Mouse (Mus musculus) embryonic facial prominence, embryonic 11.5 days (tissue): ENCODE results near the gene Olfr668. TPM values are rescaled to one million over a fixed set of nuclear protein-coding genes. Genes with fewer than 3 reads are reported as not detected.

Experiments
- polyA plus RNA-seq: library from polyadenylated mRNA; unstranded; fragments of >200 nt; fragmentation: Nextera tagmentation; extraction: Ambion mirVana; gene quantifications from 2 replicates; pipeline ENCODE4 v1.2.1, GENCODE M21; 2014

Olfr668 gene
- polyA plus RNA-seq, 1 experiment from 2014 or later, result not detected

Other genes with a start within 250 kb of the Olfr668 start
- not detected in 2 replicates for gene Olfr661, start 241.6 kb downstream of the Olfr668 start, polyA plus RNA-seq
- gene Usp17le, start 150.6 kb downstream of the Olfr668 start, polyA plus RNA-seq, result not detected in 2 replicates
- gene Usp17lb, start 85.5 kb downstream of the Olfr668 start, polyA plus RNA-seq, result not detected in 2 replicates
- gene Usp17la, start 71.0 kb downstream of the Olfr668 start, polyA plus RNA-seq, result not detected in 2 replicates
- not detected in 2 replicates for gene Olfr665, start 50.0 kb downstream of the Olfr668 start, polyA plus RNA-seq
- gene Olfr666, start 32.1 kb downstream of the Olfr668 start, polyA plus RNA-seq, result not detected in 2 replicates
- gene Olfr667, start 6.6 kb downstream of the Olfr668 start, polyA plus RNA-seq, result not detected in 2 replicates
- not detected in 2 replicates for gene Olfr669, start 6.2 kb upstream of the Olfr668 start, polyA plus RNA-seq
- gene Olfr670, start 34.6 kb upstream of the Olfr668 start, polyA plus RNA-seq, result not detected in 2 replicates
- not detected in 2 replicates for gene Olfr671, start 51.1 kb upstream of the Olfr668 start, polyA plus RNA-seq
- gene Olfr672, start 74.0 kb upstream of the Olfr668 start, polyA plus RNA-seq, result not detected in 2 replicates
- gene Olfr675, start 100.4 kb upstream of the Olfr668 start, polyA plus RNA-seq, result not detected in 2 replicates
- not detected in 2 replicates for gene Olfr676, start 104.6 kb upstream of the Olfr668 start, polyA plus RNA-seq
- not detected in 2 replicates for gene Olfr677, start 123.3 kb upstream of the Olfr668 start, polyA plus RNA-seq
- gene Olfr678, start 136.4 kb upstream of the Olfr668 start, polyA plus RNA-seq, result not detected in 2 replicates
- not detected in 2 replicates for gene Olfr679, start 153.1 kb upstream of the Olfr668 start, polyA plus RNA-seq
- not detected in 2 replicates for gene Olfr680-ps1, start 164.8 kb upstream of the Olfr668 start, polyA plus RNA-seq
- gene Olfr681, start 188.8 kb upstream of the Olfr668 start, polyA plus RNA-seq, result not detected in 2 replicates
- not detected in 2 replicates for gene Olfr683, start 219.0 kb upstream of the Olfr668 start, polyA plus RNA-seq
- not detected in 2 replicates for gene Olfr684, start 235.6 kb upstream of the Olfr668 start, polyA plus RNA-seq